Mouse (Mus musculus) MEL (cell line): ENCODE measurements around the gene Ccnk. TPM values are rescaled to one million over a fixed set of nuclear protein-coding genes. Genes with fewer than 3 reads are reported as not detected.

Experiments
- DNase-seq: peaks from one replicate; pipeline ENCODE4 v3.0.0; 2011; ENCODE audit warnings: low read depth, low spot score
- H3K27ac ChIP-seq: 2 replicates; pipeline ENCODE4 v1.5.1; 2012; ENCODE audit warnings: low read depth, mild to moderate bottlenecking, control low read depth, low read length, moderate library complexity; ENCODE audit not compliant: control insufficient read depth
- H3K27me3 ChIP-seq, 2 experiments: fragments of 150-350 bp in 1 of 2; sonication (generic) in 1 of 2; 2 replicates each; pipeline ENCODE4 v1.6.1; 2012; ENCODE audit warnings: low read length in 2 of 2, mild to moderate bottlenecking in 2 of 2, improper control_type of control experiment in 1 of 2, moderate library complexity in 1 of 2; ENCODE audit not compliant: insufficient read depth in 2 of 2, control insufficient read depth in 1 of 2
- H3K36me3 ChIP-seq, 2 experiments: 2 replicates each; pipeline ENCODE4 v1.6.1; 2012 to 2014; ENCODE audit warnings: low read length in 2 of 2, improper control_type of control experiment in 1 of 2, inconsistent platforms in 1 of 2, mild to moderate bottlenecking in 1 of 2; ENCODE audit not compliant: insufficient read depth in 2 of 2, control insufficient read depth in 1 of 2
- H3K4me1 ChIP-seq, 2 experiments: fragments of 150-350 bp in 1 of 2; sonication (generic) in 1 of 2; 2 replicates each; pipeline ENCODE4 v1.6.1; 2012; ENCODE audit warnings: low read length in 2 of 2, improper control_type of control experiment in 1 of 2, mild to moderate bottlenecking in 1 of 2; ENCODE audit not compliant: insufficient read depth in 2 of 2, control insufficient read depth in 1 of 2
- H3K4me3 ChIP-seq, 2 experiments: fragments of 150-350 bp in 1 of 2; sonication (generic) in 1 of 2; 2 replicates each; pipeline ENCODE4 v1.5.1; 2012; ENCODE audit warnings: low read depth in 2 of 2, low read length in 2 of 2, mild to moderate bottlenecking in 2 of 2, moderate library complexity in 2 of 2, control low read depth in 1 of 2, improper control_type of control experiment in 1 of 2; ENCODE audit not compliant: control insufficient read depth in 1 of 2, insufficient read depth in 1 of 2
- H3K79me2 ChIP-seq: 2 replicates; pipeline ENCODE4 v1.6.1; 2012; ENCODE audit warnings: mild to moderate bottlenecking, low read length, moderate library complexity; ENCODE audit not compliant: control insufficient read depth, poor library complexity, insufficient read depth
- H3K9ac ChIP-seq: 2 replicates; pipeline ENCODE4 v1.6.1; 2012; ENCODE audit warnings: low read depth, mild to moderate bottlenecking, control low read depth, low read length, moderate library complexity; ENCODE audit not compliant: control insufficient read depth, poor library complexity, severe bottlenecking
- H3K9me3 ChIP-seq: fragments of 150-350 bp; sonication (generic); replicated peaks from 2 replicates; pipeline ENCODE4 v1.6.1; 2012; ENCODE audit warnings: mild to moderate bottlenecking, low read length, improper control_type of control experiment, moderate library complexity; ENCODE audit not compliant: insufficient read depth
- BHLHE40 ChIP-seq: IDR thresholded peaks from 2 replicates; pipeline ENCODE4 v1.6.1; 2012; ENCODE audit warnings: low read depth, mild to moderate bottlenecking, inconsistent platforms, low read length, improper control_type of control experiment, borderline replicate concordance
- E2F4 ChIP-seq: IDR thresholded peaks from 2 replicates; pipeline ENCODE4 v1.6.1; 2011; ENCODE audit warnings: low read depth, low read length, improper control_type of control experiment, borderline replicate concordance
- ELF1 ChIP-seq: IDR thresholded peaks from 2 replicates; pipeline ENCODE4 v1.6.1; 2014; ENCODE audit warnings: low read depth, mild to moderate bottlenecking, inconsistent platforms, low read length, improper control_type of control experiment, moderate library complexity
- GATA1 ChIP-seq: IDR thresholded peaks from 2 replicates; pipeline ENCODE4 v1.6.1; 2011; ENCODE audit warnings: low read depth, low read length, improper control_type of control experiment
- HCFC1 ChIP-seq: IDR thresholded peaks from 2 replicates; pipeline ENCODE4 v1.6.1; 2012; ENCODE audit warnings: low read depth, mild to moderate bottlenecking, inconsistent platforms, low read length, improper control_type of control experiment, moderate library complexity
- KAT2A ChIP-seq: conservative IDR thresholded peaks from 2 replicates; pipeline ENCODE4 v1.6.1; 2012; ENCODE audit warnings: low read depth, low read length, improper control_type of control experiment, inconsistent platforms
- MYC ChIP-seq: IDR thresholded peaks from 2 replicates; pipeline ENCODE4 v1.6.1; 2011; ENCODE audit warnings: low read depth, mild to moderate bottlenecking, low read length, improper control_type of control experiment, moderate library complexity
- TBP ChIP-seq: IDR thresholded peaks from 2 replicates; pipeline ENCODE4 v1.8.0; 2011; ENCODE audit warnings: low read depth, low read length, improper control_type of control experiment
- USF1 ChIP-seq: IDR thresholded peaks from 2 replicates; pipeline ENCODE4 v1.6.1; 2014; ENCODE audit warnings: low read depth, mild to moderate bottlenecking, inconsistent platforms, low read length, improper control_type of control experiment, moderate library complexity
- ZKSCAN1 ChIP-seq: IDR thresholded peaks from 2 replicates; pipeline ENCODE4 v1.6.1; 2012; ENCODE audit warnings: low read depth, mild to moderate bottlenecking, inconsistent platforms, low read length, improper control_type of control experiment, moderate library complexity
- polyA plus RNA-seq, 2 experiments: library from polyadenylated mRNA; stranded (reverse) in 1 of 2; unstranded in 1 of 2; fragments of >175 nt in 1 of 2; fragments of >200 nt in 1 of 2; gene quantifications; 2 replicates each; pipeline versions ENCODE4 v1.2.1 to v1.2.4; 2012; ENCODE audit warnings: low replicate concordance in 2 of 2, low read depth in 1 of 2; ENCODE audit not compliant: insufficient read length in 2 of 2, insufficient read depth in 1 of 2, missing spikeins in 1 of 2
- total RNA-seq: library from RNA; depleted of rRNA; stranded (reverse); fragments of 300-350 nt; gene quantifications from 2 replicates; pipeline ENCODE4 v1.2.3, GENCODE M21; 2012; rRNA removed

The Ccnk gene
- total and polyA plus RNA-seq, 3 experiments, result 7.6 to 69.6 (median 62.8) TPM

DNA sequence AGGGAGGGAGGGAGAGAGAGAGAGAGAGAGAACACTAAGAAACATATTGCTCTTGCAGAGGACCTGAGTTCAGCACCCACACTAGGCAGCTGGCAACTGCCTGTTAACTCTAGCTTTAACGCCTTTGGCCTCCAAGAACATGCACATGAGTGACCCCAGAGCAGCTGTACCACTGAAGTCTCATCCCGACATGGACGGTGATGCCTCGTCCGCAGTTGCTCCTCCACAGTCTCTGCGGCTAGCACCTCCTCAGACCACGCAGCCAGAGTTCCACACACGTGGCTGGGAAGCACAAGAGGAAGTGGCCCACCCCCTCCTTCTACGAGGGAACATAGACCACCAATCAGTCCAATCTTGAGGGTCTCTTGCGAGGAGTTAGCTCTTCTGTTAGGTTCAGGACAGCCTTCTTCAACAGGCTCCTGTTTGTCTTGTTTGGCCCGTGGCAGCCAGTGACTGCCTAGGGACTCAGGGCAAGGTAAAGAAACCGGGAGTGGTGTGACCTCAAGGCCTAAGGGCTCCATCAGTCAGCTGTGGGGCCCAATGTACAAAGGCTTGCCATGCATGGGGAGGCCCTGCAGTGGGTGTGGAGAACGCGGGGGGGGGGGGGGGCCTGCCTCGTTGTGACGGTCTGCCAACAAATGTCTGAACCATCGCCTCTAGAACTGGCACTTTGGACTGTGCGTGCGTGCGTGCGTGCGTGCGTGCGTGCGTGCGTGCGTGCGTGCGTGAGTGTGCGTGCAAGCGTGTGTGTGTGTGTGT is 71.8 kb downstream of the Ccnk start:
- Histone ChIP-seq H3K79me2 (no peaks in the 10 kb centered on the region), H3K36me3 (no peaks in the 10 kb centered on the region), H3K9ac (no peak overlapping the region), H3K9me3 (no peaks in the 10 kb centered on the region), H3K4me1 (no peaks in the 10 kb centered on the region), H3K27me3 (no peaks in the 10 kb centered on the region), H3K27ac (no peak overlapping the region), H3K4me3 (no peak overlapping the region)
- no peak for TF ChIP-seq ZKSCAN1
- no peak for TF ChIP-seq E2F4
- no peak for TF ChIP-seq GATA1
- TF ChIP-seq BHLHE40, result no peak
- DNase-seq, result no peak

DNA sequence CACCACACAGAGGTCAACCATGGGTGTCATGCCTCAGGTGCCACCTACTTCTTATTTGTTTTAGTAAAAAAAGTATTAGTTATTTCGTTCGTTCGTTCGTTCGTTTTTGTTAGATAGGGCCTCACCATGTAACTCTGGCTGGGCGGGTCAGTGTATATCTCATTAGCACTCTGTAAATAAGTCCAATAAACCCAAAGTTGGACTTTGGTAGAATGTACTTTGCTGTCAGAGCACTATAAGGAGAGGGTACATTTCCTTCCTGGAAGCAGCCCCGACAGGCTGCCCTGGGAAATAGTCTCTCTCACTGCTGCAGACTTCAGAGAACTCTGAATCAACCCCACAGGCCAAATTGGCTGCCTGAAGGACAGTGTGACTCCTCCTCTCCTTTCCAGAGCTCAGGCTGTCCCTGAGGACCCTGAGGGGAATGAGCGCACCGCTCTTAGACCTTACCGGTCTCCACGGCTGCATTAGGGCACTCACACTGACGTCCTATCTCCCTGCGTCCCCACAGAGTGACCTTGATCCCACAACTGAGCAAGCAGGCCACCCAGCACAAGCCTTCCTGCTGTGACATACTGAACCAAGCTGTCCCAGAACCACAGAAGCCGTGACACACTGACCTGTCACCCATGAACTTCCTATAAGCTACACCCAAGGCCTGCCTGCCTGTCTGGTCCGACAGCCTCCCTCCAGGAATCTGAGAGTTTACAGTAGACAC is 72.6 kb downstream of the Ccnk start:
- Histone ChIP-seq H3K27me3 (no peaks in the 10 kb centered on the region), H3K9ac (no peak overlapping the region), H3K9me3 (no peaks in the 10 kb centered on the region), H3K27ac (no peak overlapping the region), H3K79me2 (no peaks in the 10 kb centered on the region), H3K36me3 (no peaks in the 10 kb centered on the region), H3K4me1 (no peaks in the 10 kb centered on the region), H3K4me3 (no peak overlapping the region)
- DNase-seq, result no peak
- TF ChIP-seq E2F4, result no peak
- TF ChIP-seq BHLHE40, result no peak
- TF ChIP-seq GATA1, result no peak
- no peak for TF ChIP-seq TBP
- no peak for TF ChIP-seq HCFC1
- TF ChIP-seq KAT2A, result no peak
- TF ChIP-seq USF1, result no peak
- no peak for TF ChIP-seq ELF1
- TF ChIP-seq MYC, result no peak

Other genes with a start within 250 kb of the Ccnk start
- gene Bcl11b, start 176.0 kb upstream of the Ccnk start, total RNA-seq, result 0.07 TPM in 1 of 2 replicates, not detected in the other
- not detected for gene Bcl11b, start 176.0 kb upstream of the Ccnk start, polyA plus RNA-seq
- 38.4 and 40.1 TPM in 2 replicates for gene Setd3, start 265 bp upstream of the Ccnk start, total RNA-seq
- gene Setd3, start 265 bp upstream of the Ccnk start, polyA plus RNA-seq, result 10 to 100 TPM in 1 of 2 experiments, not detected in 1; 59.9 TPM
- gene Ccdc85c, start 95.8 kb downstream of the Ccnk start, total RNA-seq, result 15.9 and 19.8 TPM in 2 replicates
- 10 to 100 TPM in 1 of 2 experiments, not detected in 1; 24.8 TPM for gene Ccdc85c, start 95.8 kb downstream of the Ccnk start, polyA plus RNA-seq
- gene Hhipl1, start 126.7 kb downstream of the Ccnk start, total RNA-seq, result not detected in 2 replicates
- gene Hhipl1, start 126.7 kb downstream of the Ccnk start, polyA plus RNA-seq, result not detected
- gene Cyp46a1, start 154.8 kb downstream of the Ccnk start, total RNA-seq, result not detected in 2 replicates
- not detected for gene Cyp46a1, start 154.8 kb downstream of the Ccnk start, polyA plus RNA-seq
- not detected in 2 replicates for gene Eml1, start 191.4 kb downstream of the Ccnk start, total RNA-seq
- not detected for gene Eml1, start 191.4 kb downstream of the Ccnk start, polyA plus RNA-seq